Mouse (Mus musculus): ENCODE data around the gene Gpr139. TPM values are rescaled to one million over a fixed set of nuclear protein-coding genes. Genes with fewer than 3 reads are reported as not detected.

Gpr139 gene
- polyA plus RNA-seq (2017; shearing (Covaris generic)), result not detected

DNA sequence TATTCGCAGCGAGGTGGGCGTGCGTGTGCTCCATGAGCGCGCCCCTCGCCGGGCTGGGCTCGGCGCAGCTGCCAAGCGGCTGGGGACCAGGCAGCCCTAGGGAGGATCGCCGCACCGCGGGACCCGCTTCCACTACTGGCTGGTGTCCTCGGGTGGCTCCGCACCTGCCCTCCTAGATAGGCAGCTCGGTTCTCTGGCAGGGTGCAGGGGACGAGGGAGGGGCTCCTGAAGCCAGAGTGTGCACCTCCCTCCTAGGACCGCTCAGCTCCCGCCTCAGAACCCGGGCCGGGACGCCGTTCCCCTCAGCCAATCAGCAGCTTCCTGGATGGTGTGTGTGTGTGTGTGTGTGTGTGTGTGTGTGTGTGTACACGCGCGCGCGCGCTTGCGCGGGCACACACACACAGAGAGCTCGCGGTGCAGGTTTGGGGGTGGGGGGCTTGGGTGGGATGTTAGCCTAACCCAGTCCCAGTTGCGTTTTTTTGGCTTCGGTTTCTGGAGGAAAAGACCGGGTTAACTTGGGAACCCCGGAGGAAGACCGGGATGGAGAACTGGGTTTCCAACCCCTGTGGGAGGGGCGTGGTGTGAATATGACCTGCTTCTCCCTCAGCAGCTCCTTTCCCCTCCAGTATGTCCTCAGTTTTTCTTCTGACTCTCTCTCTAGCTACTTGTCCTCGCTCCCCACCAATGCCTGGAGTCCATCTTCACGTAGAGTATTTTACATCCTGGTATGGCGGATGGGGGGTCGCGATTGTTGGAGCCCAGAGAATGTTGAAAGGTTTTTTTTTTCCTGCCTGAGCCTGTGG, at the start of gene Gpr139:
Gpr139 (minus strand) TSS at position 263 of the 803 bp plus-strand sequence.
- no peak for ATAC-seq

DNA sequence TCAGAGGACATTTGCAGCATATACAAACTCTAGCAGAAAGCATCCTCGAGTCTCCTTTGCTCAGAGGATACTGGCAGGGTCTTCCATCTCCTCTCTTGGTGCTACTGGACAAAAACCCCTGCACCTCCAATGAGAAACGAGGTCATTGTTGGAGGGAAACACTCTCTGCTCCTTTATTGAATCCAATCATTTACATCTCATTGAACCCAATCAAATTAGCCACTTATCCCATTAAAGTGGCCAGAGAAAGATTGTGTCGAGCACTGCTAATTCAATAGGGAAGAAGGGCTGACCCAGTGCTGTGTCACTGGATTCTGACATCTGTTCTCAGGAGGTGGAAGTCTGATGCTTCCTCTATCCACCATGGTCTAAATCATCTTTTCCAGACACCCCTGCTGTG, 46.6 kb upstream of the Gpr139 start:
- no peak for ATAC-seq

DNA sequence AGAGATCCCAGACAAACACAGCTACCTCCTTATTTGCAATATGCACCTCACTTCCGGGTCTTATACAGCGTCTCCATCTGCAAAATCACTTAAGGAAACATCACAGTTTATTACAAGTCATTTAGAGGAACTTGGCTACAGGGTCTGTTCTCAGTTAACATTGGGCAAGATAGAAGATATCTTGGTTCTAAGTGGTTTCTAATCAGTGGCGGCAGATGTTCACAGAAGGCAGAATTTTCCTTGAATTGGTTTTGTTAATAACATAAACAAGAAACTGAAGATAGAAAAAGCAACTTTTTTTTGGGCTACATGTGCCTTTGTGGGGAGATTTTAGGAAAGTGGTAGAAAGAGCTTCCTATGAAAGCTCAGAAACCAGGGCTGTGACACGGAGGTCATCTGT, 38.3 kb upstream of the Gpr139 start:
- ATAC-seq, result no peak

DNA sequence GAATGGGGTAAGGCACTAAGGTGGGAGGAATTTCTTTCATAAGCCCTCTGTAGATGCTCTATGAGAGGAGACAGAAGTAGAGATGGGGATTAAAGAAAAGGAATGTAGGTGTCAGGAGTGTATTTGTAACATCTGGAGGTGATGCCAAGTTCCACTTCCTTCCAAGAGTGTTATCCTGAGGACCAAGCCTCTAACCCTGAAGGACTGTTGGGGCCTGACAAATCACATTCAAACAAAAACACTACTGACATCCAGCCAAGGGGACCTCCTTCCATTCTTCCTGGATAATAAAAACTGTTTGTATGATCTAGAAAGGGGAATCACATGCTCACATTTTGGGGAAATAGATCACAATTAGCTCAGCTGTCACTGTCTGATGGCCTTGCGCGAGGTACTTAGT, 34.7 kb upstream of the Gpr139 start:
- no peak for ATAC-seq

DNA sequence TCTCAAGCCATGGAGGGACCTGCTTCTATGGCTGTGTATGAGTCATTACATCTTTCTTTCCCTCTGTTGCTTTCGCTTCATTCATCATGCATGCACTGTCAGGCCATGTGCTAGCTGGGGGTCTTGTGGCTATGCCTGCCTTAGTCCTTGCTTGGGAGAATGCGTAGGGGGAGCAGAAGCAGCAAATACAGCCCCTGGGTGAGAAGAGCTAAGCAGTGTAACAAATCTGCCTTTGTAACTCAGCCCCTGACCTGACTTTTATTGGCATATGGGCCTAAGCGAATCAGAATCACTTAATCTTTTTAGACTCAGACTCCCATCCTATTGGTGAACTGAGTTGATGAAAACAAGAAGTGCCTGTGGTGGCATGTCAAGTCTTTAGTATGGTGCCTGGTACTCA, 22.8 kb upstream of the Gpr139 start:
- no peak for ATAC-seq

DNA sequence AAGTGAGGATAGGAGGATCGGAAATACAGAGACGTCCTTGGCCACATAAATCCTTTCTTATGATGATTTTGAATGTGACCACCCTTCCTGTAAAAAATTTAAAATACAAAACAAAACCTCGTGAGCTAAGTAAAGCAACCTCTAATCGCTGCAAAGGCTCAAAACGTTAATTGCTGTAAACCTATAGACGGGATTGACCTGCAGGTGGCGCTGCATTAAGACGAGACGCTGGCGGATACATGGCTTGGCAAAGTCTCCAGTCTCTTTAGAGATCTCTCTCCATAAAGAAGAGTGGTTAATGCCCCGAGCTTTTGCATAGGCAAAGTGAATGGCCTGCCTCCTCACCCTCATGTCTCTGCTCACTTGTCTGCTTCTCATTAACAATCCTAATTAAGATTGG, 2.0 kb upstream of the Gpr139 start:
- no peak for ATAC-seq

DNA sequence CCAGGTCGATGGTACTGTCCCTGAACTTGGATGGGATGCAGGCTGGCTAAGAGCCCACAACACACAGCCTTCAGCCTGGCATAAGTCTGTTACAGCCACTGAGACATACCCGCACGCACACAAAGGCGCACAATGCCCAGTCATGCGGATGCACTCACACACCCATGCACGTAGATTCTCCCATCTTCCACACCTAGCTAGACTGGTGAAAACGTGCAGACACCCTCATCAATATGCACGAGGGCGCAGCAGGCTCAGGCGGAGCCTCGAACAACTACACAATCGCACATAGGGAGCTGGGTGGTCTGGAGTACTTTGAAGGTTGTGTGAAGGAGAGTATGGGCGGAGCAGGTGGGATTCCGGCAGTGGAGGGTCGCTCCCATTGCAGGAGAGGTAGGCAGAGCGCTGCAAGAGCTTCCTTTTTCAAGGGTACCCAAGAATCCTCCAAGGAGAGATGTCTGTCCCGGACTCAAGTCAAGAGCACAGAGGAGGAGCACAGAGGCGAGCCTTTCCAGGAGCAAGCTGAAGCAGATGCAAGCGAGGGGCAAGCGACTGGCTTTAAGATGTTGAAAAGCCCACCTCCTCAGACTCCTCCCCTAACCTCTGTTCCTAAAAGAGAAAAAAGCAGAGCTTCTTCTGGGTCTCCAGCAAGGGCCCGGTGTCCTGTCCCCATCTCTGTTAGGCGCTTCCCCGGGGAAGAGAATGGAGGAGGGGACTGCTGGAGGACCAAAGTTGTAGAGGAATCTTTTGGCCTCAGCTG, 958 bp upstream of the Gpr139 start:
- ATAC-seq, result no peak

DNA sequence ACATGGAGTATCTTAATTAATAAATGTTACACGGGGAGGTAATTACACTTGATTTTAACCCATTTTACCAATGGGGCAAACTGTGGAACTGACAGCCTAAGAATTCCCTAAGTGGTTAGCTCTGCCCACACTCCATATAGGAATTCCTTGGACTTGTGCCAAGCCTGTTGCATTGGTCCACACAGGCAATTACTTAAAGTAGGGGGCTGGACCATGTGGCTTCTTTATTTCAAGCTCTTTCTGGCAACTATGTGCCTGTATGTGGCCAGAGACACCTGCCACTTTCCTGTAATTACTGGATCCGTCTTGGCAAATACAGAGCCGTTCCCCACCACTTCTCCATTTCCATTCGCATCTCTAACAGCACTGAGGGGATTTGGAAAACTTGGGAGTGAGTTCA, 3.4 kb downstream of the Gpr139 start:
- no peak for ATAC-seq

DNA sequence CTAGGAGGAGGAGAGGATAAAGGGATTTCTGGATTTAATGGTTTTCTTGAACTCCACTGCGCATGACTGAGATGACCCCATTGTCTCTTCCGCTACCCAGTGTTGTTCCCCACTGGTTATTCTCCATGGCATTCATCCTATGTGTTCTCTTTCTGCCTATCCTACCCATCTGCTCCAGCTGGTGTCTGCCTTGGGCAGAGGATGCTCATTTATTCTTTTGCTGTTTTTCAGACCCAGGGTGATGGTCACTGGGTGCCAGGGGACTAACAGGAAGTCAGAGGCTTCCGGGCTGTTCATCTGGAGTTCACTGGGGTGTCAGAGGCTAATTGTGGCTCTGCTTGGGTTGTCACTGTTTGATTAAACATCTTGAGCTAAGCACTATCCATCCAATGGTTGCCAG, 24.4 kb downstream of the Gpr139 start:
- no peak for ATAC-seq

DNA sequence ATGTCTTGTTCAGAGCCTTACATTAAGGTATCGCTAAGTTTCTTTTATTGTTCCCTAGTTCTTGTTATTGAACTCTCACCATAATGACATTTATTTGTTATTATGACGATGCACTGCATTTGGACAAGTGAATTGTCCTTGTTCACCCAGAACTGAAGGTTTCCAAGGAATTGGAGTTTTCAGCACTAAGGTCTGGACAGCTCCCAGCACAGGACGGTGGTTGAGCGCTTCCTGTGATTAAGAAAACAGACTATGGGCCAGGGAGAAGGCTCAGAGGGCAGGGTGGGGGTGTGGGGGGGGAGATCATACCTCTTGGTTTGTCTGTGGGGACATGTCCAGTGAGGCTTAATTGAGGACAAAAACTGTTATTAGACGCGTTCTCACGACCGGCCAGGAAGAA, 72.6 kb downstream of the Gpr139 start:
- no peak for ATAC-seq

DNA sequence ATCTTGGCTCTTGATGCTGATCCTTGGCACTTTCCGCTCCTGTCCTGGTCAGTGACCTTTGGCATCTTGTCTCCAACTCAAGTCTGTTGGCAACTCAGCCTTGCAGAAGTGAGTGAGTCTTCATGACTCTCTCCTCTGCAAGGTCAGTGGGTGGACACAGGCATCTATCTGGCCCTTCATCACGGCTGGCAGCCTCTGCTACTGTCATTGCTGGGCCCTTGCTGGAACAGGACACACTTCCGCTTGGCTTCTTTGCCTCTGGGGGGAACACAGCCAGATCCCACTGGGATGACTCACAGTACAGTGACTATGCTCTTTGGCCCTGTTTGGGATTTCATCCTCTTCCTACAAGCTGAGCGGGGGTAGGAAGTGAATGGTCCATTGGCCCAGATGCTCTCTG, 78.5 kb downstream of the Gpr139 start:
- ATAC-seq, result no peak

DNA sequence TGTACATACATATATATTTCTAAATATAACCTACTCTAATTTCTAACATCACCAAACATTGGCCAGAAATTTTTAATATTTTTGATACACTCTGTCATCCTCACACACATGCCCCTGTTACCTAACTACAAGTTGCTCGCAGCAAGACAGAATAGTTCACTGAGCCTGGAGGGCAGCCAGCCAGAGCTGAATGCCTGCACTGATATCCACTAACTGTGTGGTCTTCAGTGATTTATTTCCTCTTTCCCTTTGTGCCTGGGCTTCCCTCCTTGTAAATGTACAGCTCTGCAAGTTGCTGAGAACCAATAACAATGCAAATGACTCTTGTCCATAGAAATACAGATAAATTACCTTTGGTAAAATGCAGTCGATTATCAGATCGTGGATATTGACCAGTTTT, 87.8 kb downstream of the Gpr139 start:
- ATAC-seq, result no peak

Other genes with a start within 250 kb of the Gpr139 start
- 1 to 10 TPM in 1 of 2 experiments, under 1 TPM in 1; 0.98 to 1.0 TPM for gene Gprc5b, start 189.4 kb downstream of the Gpr139 start, polyA plus RNA-seq (2017; shearing (Covaris generic))